Mouse (Mus musculus): ENCODE results near the gene Lrba.

Gene Lrba

GRCm38 (mm10) chr3:86786845-86787351, 562.4 kb downstream of the Lrba start:
- TF ChIP-seq GATA4 (IDR thresholded peaks at IDR 0.05; ENCODE audit: insufficient replicate concordance, low read length), result no peak

GRCm38 (mm10) chr3:86787423-86788123, 563.1 kb downstream of the Lrba start:
- no peak for TF ChIP-seq GATA4 (IDR thresholded peaks at IDR 0.05; ENCODE audit: insufficient replicate concordance, low read length)

GRCm38 (mm10) chr3:86788711-86789110, 564.2 kb downstream of the Lrba start:
- TF ChIP-seq GATA4 (IDR thresholded peaks at IDR 0.05; ENCODE audit: insufficient replicate concordance, low read length), result no peak

GRCm38 (mm10) chr3:86789752-86790151, 565.3 kb downstream of the Lrba start:
- no peak for TF ChIP-seq GATA4 (IDR thresholded peaks at IDR 0.05; ENCODE audit: insufficient replicate concordance, low read length)

GRCm38 (mm10) chr3:86793264-86793663, 568.8 kb downstream of the Lrba start:
- no peak for TF ChIP-seq GATA4 (IDR thresholded peaks at IDR 0.05; ENCODE audit: insufficient replicate concordance, low read length)

- TF ChIP-seq GATA4 (IDR thresholded peaks at IDR 0.05; ENCODE audit: insufficient replicate concordance, low read length), result no peak
Observed at GRCm38 (mm10) chr3:86793720-86794191, 569.3 kb downstream of the Lrba start.

GRCm38 (mm10) chr3:86796716-86797115, 572.2 kb downstream of the Lrba start:
- no peak for TF ChIP-seq GATA4 (IDR thresholded peaks at IDR 0.05; ENCODE audit: insufficient replicate concordance, low read length)

- no peak for TF ChIP-seq GATA4 (IDR thresholded peaks at IDR 0.05; ENCODE audit: insufficient replicate concordance, low read length)
Observed at GRCm38 (mm10) chr3:86797871-86798460, 573.5 kb downstream of the Lrba start.

- TF ChIP-seq GATA4 (IDR thresholded peaks at IDR 0.05; ENCODE audit: insufficient replicate concordance, low read length), result no peak
Observed at GRCm38 (mm10) chr3:86799041-86799440, 574.6 kb downstream of the Lrba start.

- no peak for TF ChIP-seq GATA4 (IDR thresholded peaks at IDR 0.05; ENCODE audit: insufficient replicate concordance, low read length)
Observed at GRCm38 (mm10) chr3:86800841-86801240, 576.4 kb downstream of the Lrba start.

- peak; percentile 94 for TF ChIP-seq GATA4 (IDR thresholded peaks at IDR 0.05; ENCODE audit: insufficient replicate concordance, low read length)
Observed at GRCm38 (mm10) chr3:86802825-86803224, 578.3 kb downstream of the Lrba start.

GRCm38 (mm10) chr3:86804265-86804664, 579.8 kb downstream of the Lrba start:
- TF ChIP-seq GATA4 (IDR thresholded peaks at IDR 0.05; ENCODE audit: insufficient replicate concordance, low read length), result no peak

- TF ChIP-seq GATA4 (IDR thresholded peaks at IDR 0.05; ENCODE audit: insufficient replicate concordance, low read length), result no peak
Observed at GRCm38 (mm10) chr3:86806834-86807233, 582.4 kb downstream of the Lrba start.

- TF ChIP-seq GATA4 (IDR thresholded peaks at IDR 0.05; ENCODE audit: insufficient replicate concordance, low read length), result no peak
Observed at GRCm38 (mm10) chr3:86807750-86808467, 583.4 kb downstream of the Lrba start.

- no peak for TF ChIP-seq GATA4 (IDR thresholded peaks at IDR 0.05; ENCODE audit: insufficient replicate concordance, low read length)
Observed at GRCm38 (mm10) chr3:86809199-86809598, 584.7 kb downstream of the Lrba start.

GRCm38 (mm10) chr3:86809646-86810045, 585.2 kb downstream of the Lrba start:
- TF ChIP-seq GATA4 (IDR thresholded peaks at IDR 0.05; ENCODE audit: insufficient replicate concordance, low read length), result no peak
